Mouse (Mus musculus) midbrain, embryonic 10.5 days (tissue): ENCODE measurements around the gene Ccdc6. TPM values are rescaled to one million over a fixed set of nuclear protein-coding genes. Genes with fewer than 3 reads are reported as not detected.

ENCODE experiments used
- DNase-seq: peaks from one replicate; pipeline ENCODE4 v3.0.0-alpha.2; 2017; ENCODE audit warnings: low spot score
- H3K27ac ChIP-seq: fragments of 300-500 bp; sonication (generic); replicated peaks from 2 replicates; pipeline ENCODE4 v1.5.1; 2016; ENCODE audit warnings: mild to moderate bottlenecking
- H3K27me3 ChIP-seq: fragments of 300-500 bp; sonication (generic); 2 replicates; pipeline ENCODE4 v1.6.1; 2016; ENCODE audit warnings: low read depth, mild to moderate bottlenecking; ENCODE audit not compliant: poor library complexity, severe bottlenecking
- H3K36me3 ChIP-seq: fragments of 300-500 bp; sonication (generic); 2 replicates; pipeline ENCODE4 v1.6.1; 2016; ENCODE audit warnings: mild to moderate bottlenecking, moderate library complexity
- H3K4me1 ChIP-seq: fragments of 300-500 bp; sonication (generic); 2 replicates; pipeline ENCODE4 v1.6.1; 2016
- H3K4me3 ChIP-seq: fragments of 300-500 bp; sonication (generic); 2 replicates; pipeline ENCODE4 v1.5.1; 2016; ENCODE audit warnings: mild to moderate bottlenecking, moderate library complexity
- H3K9me3 ChIP-seq: fragments of 300-500 bp; sonication (generic); replicated peaks from 2 replicates; pipeline ENCODE4 v1.6.1; 2016; ENCODE audit warnings: mild to moderate bottlenecking
- WGBS: fragments of 180-500 bp; shearing (Covaris S2); methylation state at CpG from one replicate; pipeline ENCODE4 v1.1.7; 2016; 5-methylcytosine and 5-hydroxymethylcytosine counted together
- polyA plus RNA-seq: library from polyadenylated mRNA; unstranded; fragments of >200 nt; fragmentation: Nextera tagmentation; extraction: Ambion mirVana; gene quantifications from 2 replicates; pipeline ENCODE4 v1.2.1, GENCODE M21; 2016

Gene Ccdc6
- polyA plus RNA-seq, 1 experiment from 2014 or later: 19.8 TPM

DNA sequence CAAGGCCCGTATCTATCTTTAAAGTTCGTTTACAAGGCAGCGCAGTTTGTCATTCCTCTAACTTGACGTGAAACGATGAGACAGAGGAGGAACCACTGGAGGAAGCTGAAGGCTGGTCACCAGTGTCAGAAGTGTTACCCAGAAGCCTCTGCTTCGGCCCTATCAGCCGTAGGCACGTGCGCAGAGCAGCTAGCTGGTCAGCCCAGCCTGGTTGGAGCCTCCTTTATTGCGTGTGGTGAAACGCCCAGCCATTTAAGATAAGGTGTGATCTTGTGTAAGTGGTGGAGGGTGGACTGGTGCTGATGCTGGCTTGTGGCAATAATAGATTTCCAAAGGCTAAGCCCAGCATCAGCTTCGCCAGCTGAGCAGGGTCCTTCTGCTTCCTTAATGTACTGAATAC is 43.5 kb downstream of the Ccdc6 start:
- Histone ChIP-seq H3K4me3 (no peak overlapping the region), H3K9me3 (no peaks in the 10 kb centered on the region)
- WGBS: 90% methylated on average over 12 of the region's 12 CpGs

DNA sequence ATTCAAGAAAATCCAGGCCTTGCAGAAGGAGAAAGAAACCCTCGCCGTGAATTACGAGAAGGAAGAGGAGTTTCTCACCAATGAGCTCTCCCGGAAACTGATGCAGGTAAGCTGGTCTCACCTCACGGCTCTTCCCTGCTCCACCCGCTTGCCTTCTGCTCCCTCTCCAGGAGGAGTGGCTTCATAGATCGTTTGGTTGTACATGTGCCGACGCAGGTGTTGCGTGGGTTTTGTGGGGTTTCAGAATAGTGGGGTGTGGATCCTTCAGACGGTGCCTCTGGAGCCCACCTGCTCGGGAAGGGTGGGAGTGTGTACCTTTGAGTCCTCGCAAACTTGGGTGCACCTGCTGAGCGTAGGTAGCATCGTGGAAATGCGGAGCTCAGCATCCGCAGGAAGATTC is 45.7 kb downstream of the Ccdc6 start:
- WGBS: 95% methylated on average over 17 of the region's 17 CpGs
- Histone ChIP-seq H3K27me3 (no peaks in the 10 kb centered on the region), H3K9me3 (peaks cover 4% of the 10 kb centered on the region; the same call in 1 of the 2 replicates), H3K27ac (no peak overlapping the region), H3K4me3 (no peak overlapping the region), H3K4me1 (peaks cover 30% of the 10 kb centered on the region), H3K36me3 (peaks cover 58% of the 10 kb centered on the region)
- DNase-seq: no peak

More for the DNA sequence above, 43.5 kb downstream of the Ccdc6 start:
- Histone ChIP-seq H3K27me3 (no peaks in the 10 kb centered on the region), H3K27ac (peak overlapping the region; percentile 82), H3K4me1 (peaks cover 30% of the 10 kb centered on the region), H3K36me3 (peaks cover 40% of the 10 kb centered on the region)
- no peak for DNase-seq

DNA sequence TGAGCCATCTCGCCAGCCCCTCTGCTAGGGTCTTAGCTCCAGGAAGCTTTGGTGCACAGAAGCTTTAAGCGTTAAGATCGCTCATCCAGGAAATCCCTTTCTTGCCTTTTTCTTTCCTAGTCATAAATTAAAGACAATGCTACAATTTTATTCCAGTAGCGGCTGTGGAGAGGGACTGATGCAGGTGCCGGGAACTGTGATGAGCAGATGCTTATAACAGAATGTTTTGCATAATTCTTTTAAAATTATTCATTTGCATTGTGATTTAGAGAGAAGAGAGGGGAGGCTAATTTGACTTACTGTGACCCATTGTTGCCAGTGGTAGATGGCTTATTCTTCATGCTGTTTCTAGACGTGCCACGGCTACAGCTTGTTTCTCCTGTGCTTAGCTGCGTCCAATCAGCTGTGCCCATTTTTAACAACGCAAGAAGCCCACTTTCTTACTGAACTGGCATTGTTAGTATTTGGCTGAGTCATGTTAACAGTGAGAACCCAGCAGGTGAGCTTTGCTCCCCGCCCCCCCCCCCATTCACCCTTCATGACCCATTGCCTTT is 47.2 kb downstream of the Ccdc6 start:
- Histone ChIP-seq H3K36me3 (peaks cover 68% of the 10 kb centered on the region), H3K27ac (no peak overlapping the region), H3K4me1 (peaks cover 24% of the 10 kb centered on the region), H3K27me3 (no peaks in the 10 kb centered on the region), H3K4me3 (no peak overlapping the region), H3K9me3 (peaks cover 4% of the 10 kb centered on the region; the same call in 1 of the 2 replicates)
- no peak for DNase-seq
- WGBS: 76% methylated on average over 10 of the region's 10 CpGs

DNA sequence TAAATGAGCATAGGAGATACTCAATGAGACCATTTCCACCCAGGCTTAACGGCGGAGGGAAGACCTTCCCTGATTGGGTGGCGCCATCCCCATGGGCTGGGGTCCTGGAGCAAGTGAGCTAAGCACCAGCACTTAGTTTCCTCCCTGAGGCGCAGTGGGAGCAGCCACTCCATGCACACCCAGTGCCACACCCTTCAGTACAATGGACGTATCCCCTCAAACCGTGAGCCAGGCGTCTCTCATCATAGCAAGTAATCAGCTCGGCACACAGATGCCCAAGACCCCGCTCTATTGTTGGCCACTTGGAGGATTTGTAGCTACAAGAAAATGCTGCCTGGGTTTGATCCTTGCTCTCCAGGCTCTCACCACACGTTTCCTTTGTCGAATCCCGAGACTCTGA is 49.0 kb downstream of the Ccdc6 start:
- 95% methylated on average over 12 of the region's 12 CpGs for WGBS
- no peak for DNase-seq
- Histone ChIP-seq H3K4me3 (no peak overlapping the region), H3K27me3 (no peaks in the 10 kb centered on the region), H3K4me1 (peaks cover 9% of the 10 kb centered on the region), H3K9me3 (peaks cover 4% of the 10 kb centered on the region; the same call in 1 of the 2 replicates), H3K36me3 (peaks cover 84% of the 10 kb centered on the region), H3K27ac (no peak overlapping the region)

DNA sequence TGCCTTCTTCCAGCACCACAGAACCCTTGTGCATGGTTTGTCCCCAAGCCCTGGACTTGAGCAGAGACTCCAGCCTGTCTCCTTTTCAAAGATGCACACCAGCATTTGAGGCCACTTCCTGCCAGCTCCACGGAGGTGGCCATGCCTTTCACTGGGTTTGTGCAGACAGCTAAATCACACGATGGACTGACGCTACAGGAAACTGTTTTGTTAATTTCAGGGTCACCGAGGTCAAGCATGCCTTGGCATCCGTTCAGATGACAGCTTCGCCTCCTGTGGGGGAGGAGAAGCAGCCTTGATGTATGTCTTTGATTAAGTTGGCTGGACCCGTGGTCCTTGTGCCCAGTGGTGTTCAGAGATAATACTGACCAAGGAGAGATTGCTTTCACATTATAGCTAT is 52.2 kb downstream of the Ccdc6 start:
- WGBS: 66% methylated on average over 7 of the region's 7 CpGs
- H3K4me3 ChIP-seq: no peak overlapping the region
- DNase-seq: peak; percentile 34
- no peak overlapping the region for H3K27ac ChIP-seq
- H3K9me3 ChIP-seq: peaks cover 4% of the 10 kb centered on the region; the same call in 1 of the 2 replicates
- H3K27me3 ChIP-seq: no peaks in the 10 kb centered on the region
- H3K4me1 ChIP-seq: peaks cover 19% of the 10 kb centered on the region
- H3K36me3 ChIP-seq: peaks cover 92% of the 10 kb centered on the region

DNA sequence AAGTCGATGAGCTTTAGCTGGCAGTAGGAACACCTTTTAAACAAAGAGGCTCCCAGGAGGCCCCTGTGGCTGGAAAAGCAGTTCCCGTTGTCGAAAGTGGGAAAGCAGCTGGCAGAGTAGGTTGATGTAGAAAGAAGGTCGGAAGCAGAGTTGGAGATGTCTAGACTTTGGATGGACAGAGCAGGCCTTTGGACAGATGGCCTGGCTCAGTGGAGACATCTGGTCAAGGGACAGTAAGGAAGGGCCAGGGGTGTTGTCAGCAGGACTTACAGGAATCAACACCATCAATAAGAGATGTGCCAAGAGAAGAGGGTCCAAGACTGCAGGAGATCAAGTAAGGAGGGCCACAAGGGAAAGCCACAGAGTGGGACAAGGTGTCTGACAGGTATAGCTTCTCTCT is 53.4 kb downstream of the Ccdc6 start:
- Histone ChIP-seq H3K27me3 (no peaks in the 10 kb centered on the region), H3K4me3 (no peak overlapping the region), H3K36me3 (peaks cover 92% of the 10 kb centered on the region), H3K4me1 (peaks cover 19% of the 10 kb centered on the region), H3K9me3 (peaks cover 4% of the 10 kb centered on the region; the same call in 1 of the 2 replicates), H3K27ac (0 out of 2 replicates have a peak overlapping the region, but pooled peaks have one; percentile 7)
- no peak for DNase-seq
- WGBS: 81% methylated on average over 4 of the region's 4 CpGs

DNA sequence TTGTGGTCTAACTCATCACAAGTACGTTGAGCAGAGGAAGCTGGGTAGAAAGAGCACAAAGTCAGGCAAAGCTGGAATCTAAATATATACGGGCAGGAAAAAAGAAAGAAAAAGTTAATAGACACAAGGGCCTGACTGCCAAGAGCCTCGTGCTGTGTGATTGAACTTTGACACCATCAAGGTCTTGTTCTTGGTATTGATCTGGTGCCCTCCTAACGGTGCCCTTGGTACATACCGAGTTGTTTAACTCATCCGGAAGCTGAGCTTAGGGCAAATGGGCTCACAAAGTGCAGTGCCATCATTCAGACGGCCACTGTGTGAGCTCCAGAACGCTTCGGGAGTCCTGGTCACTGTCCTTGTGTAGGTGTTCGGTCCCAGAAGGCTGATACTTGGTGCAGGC is 54.2 kb downstream of the Ccdc6 start:
- peaks cover 92% of the 10 kb centered on the region for H3K36me3 ChIP-seq
- no peaks in the 10 kb centered on the region for H3K27me3 ChIP-seq
- no peak overlapping the region for H3K4me3 ChIP-seq
- no peaks in the 10 kb centered on the region for H3K9me3 ChIP-seq
- H3K4me1 ChIP-seq: peaks cover 19% of the 10 kb centered on the region
- WGBS: 93% methylated on average over 10 of the region's 10 CpGs
- H3K27ac ChIP-seq: no peak overlapping the region
- no peak for DNase-seq

DNA sequence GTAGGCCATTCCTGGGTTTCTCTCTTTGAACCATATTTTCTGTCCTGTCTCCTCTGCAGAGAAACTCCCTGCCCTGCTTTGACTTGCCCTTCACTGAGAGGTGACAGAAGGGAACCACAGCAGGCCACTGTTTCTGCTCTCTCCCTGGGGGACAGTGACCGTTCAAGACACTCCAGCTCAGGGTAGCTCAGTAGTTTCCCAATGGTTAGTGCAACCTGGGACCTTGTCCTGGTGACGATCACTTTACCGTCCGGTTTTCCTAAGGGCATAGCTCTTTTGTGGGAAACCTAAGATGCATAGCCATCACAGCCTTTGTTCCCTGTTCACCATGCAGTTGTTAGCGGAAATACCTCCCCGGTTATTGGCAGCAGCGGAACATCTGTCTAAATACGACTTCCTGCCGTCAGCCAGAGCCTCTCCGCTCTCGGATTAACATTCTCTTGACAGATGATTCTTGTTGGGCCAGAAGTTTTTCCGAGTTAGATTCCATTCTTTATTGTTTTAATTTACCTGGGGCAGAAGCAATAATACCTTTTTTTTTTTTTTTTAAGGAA is 55.3 kb downstream of the Ccdc6 start:
- Histone ChIP-seq H3K36me3 (peaks cover 92% of the 10 kb centered on the region), H3K4me1 (peaks cover 19% of the 10 kb centered on the region), H3K4me3 (no peak overlapping the region), H3K9me3 (no peaks in the 10 kb centered on the region; the same call in 1 of the 2 replicates), H3K27me3 (no peaks in the 10 kb centered on the region), H3K27ac (peak overlapping the region; percentile 58)
- 72% methylated on average over 12 of the region's 12 CpGs for WGBS
- DNase-seq: no peak

DNA sequence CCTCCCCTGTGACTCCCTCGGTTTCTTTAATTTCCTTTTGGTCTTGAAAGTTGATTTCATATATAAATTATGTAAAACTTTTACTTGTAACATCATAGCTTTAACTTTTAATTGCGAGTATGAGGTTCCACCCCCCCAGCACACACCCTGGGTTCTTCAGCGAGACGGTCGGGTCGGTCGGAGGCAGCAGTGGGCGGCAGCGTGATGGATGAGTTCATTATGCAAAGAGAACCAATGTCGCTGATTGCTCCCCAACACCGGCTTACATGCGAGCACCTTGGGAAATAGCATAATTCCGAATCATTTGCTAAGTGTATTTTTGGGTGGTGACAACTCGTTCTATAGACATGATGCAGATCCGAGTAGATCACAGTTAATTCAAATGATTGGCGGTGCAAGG is 56.9 kb downstream of the Ccdc6 start:
- no peaks in the 10 kb centered on the region for H3K27me3 ChIP-seq
- H3K4me3 ChIP-seq: no peak overlapping the region
- H3K9me3 ChIP-seq: no peaks in the 10 kb centered on the region; the same call in 1 of the 2 replicates
- no peak overlapping the region for H3K27ac ChIP-seq
- H3K36me3 ChIP-seq: peaks cover 94% of the 10 kb centered on the region
- 96% methylated on average over 16 of the region's 16 CpGs for WGBS
- DNase-seq: no peak
- H3K4me1 ChIP-seq: peaks cover 14% of the 10 kb centered on the region

DNA sequence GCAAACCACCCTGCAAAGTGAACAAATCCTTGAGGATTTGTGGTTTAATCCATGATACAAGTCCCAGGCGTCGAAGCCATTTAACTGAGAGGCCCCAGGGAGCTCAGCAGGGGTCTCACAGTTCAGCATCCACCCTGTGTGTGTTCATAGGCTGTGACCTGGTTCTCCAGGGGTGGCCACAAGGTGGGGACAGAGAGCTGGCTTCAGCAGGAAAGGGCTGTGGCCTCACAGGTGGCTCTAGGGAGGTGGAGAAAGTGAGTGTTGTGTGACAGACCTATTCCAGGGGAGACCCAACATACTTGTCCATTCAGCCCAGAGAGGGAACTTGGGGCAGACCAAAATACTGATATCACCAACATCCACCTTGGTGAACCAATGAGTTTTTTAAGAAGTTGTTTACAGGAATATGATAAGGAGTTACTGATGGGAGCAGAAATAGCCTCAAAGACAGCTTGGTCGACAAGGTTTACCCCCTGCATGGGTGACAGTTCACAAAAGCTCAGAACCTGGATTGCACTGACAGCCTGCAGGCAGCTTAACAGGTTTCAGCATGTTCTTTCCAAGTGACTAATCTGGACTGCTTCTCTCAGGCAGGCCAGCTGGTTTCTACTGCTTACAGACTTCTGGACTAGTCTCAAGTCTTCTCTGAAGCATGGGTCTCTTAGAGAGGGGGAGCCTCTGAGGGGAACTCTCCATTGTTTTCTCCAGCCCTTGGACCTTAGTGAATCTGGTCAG is 59.7 kb downstream of the Ccdc6 start:
- Histone ChIP-seq H3K27ac (no peak overlapping the region), H3K36me3 (peaks cover 86% of the 10 kb centered on the region), H3K4me3 (no peak overlapping the region), H3K4me1 (peaks cover 7% of the 10 kb centered on the region; the same call in 1 of the 2 replicates), H3K9me3 (no peaks in the 10 kb centered on the region; the same call in 1 of the 2 replicates), H3K27me3 (no peaks in the 10 kb centered on the region)
- DNase-seq: no peak
- 70% methylated on average over 3 of the region's 3 CpGs for WGBS

DNA sequence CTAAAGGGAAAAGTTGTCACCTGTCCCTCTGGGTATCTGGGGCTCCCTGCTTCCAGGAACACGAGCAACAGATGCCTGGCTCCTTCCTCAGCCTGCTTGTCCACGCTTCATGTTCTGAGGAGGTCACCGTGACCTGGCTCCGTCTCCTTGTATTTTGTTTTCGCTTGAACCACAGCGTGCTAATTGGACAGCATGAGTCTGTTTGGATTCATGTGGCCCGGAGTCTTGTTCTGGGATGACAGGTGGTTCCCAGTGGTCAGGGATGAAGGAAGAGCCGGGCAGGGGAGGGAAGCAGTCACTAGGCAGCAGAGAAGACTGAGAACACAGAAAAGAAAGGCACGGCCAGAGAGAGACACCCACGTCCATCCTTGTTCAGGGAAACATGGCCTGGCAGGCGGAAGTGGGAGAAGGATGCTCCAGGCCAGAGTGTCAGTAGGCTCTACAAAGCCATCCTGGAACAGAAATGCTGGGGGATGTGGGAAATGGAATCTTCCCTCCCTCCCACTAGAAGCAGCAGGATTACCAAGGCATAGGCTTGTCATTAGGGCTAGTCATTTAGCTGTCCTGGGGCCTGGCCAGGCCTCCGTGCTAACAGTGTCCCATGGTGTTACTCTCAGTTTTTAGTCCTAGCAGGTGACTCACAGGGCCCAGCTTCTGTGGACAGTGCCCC is 62.9 kb downstream of the Ccdc6 start:
- peaks cover 59% of the 10 kb centered on the region for H3K36me3 ChIP-seq
- H3K27ac ChIP-seq: no peak overlapping the region
- H3K4me1 ChIP-seq: peaks cover 11% of the 10 kb centered on the region
- no peak for DNase-seq
- 79% methylated on average over 12 of the region's 12 CpGs for WGBS
- no peak overlapping the region for H3K4me3 ChIP-seq
- no peaks in the 10 kb centered on the region for H3K27me3 ChIP-seq
- no peaks in the 10 kb centered on the region; the same call in 1 of the 2 replicates for H3K9me3 ChIP-seq

DNA sequence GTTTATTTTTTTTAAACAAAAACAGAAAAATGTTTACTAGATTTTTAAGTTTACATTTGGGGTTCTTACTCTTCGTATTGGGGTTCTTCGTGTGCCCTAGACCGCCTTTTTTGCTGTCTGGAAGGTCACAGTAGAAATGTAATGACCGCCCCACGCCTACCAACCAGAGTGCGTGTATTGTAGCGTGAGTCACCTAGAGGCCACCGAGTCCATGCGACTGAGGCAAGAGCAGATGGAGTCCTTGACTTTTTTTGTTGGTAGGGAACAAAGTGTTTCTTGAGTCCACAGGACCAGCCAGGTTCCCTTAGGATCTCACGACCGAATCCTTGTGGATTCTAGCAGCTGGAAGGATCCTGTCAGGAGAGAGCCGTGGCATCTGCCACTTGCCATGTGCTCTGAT is 63.9 kb downstream of the Ccdc6 start:
- WGBS: 94% methylated on average over 12 of the region's 12 CpGs

More for the DNA sequence above, 63.9 kb downstream of the Ccdc6 start:
- Histone ChIP-seq H3K4me1 (peaks cover 11% of the 10 kb centered on the region), H3K4me3 (no peak overlapping the region), H3K27me3 (no peaks in the 10 kb centered on the region), H3K9me3 (no peaks in the 10 kb centered on the region; the same call in 1 of the 2 replicates), H3K27ac (no peak overlapping the region), H3K36me3 (peaks cover 49% of the 10 kb centered on the region)
- DNase-seq: no peak
